Mouse (Mus musculus) MEL (cell line): ENCODE data around the gene Calcrl. TPM values are rescaled to one million over a fixed set of nuclear protein-coding genes. Genes with fewer than 3 reads are reported as not detected.

Experiments
- DNase-seq: peaks from one replicate; pipeline ENCODE4 v3.0.0; 2011; ENCODE audit warnings: low read depth, low spot score
- H3K27ac ChIP-seq: 2 replicates; pipeline ENCODE4 v1.5.1; 2012; ENCODE audit warnings: low read depth, mild to moderate bottlenecking, control low read depth, low read length, moderate library complexity; ENCODE audit not compliant: control insufficient read depth
- H3K27me3 ChIP-seq, 2 experiments: fragments of 150-350 bp in 1 of 2; sonication (generic) in 1 of 2; 2 replicates each; pipeline ENCODE4 v1.6.1; 2012; ENCODE audit warnings: low read length in 2 of 2, mild to moderate bottlenecking in 2 of 2, improper control_type of control experiment in 1 of 2, moderate library complexity in 1 of 2; ENCODE audit not compliant: insufficient read depth in 2 of 2, control insufficient read depth in 1 of 2
- H3K36me3 ChIP-seq, 2 experiments: 2 replicates each; pipeline ENCODE4 v1.6.1; 2012 to 2014; ENCODE audit warnings: low read length in 2 of 2, improper control_type of control experiment in 1 of 2, inconsistent platforms in 1 of 2, mild to moderate bottlenecking in 1 of 2; ENCODE audit not compliant: insufficient read depth in 2 of 2, control insufficient read depth in 1 of 2
- H3K4me1 ChIP-seq, 2 experiments: fragments of 150-350 bp in 1 of 2; sonication (generic) in 1 of 2; 2 replicates each; pipeline ENCODE4 v1.6.1; 2012; ENCODE audit warnings: low read length in 2 of 2, improper control_type of control experiment in 1 of 2, mild to moderate bottlenecking in 1 of 2; ENCODE audit not compliant: insufficient read depth in 2 of 2, control insufficient read depth in 1 of 2
- H3K4me3 ChIP-seq, 2 experiments: fragments of 150-350 bp in 1 of 2; sonication (generic) in 1 of 2; 2 replicates each; pipeline ENCODE4 v1.5.1; 2012; ENCODE audit warnings: low read depth in 2 of 2, low read length in 2 of 2, mild to moderate bottlenecking in 2 of 2, moderate library complexity in 2 of 2, control low read depth in 1 of 2, improper control_type of control experiment in 1 of 2; ENCODE audit not compliant: control insufficient read depth in 1 of 2, insufficient read depth in 1 of 2
- H3K79me2 ChIP-seq: 2 replicates; pipeline ENCODE4 v1.6.1; 2012; ENCODE audit warnings: mild to moderate bottlenecking, low read length, moderate library complexity; ENCODE audit not compliant: control insufficient read depth, poor library complexity, insufficient read depth
- H3K9ac ChIP-seq: 2 replicates; pipeline ENCODE4 v1.6.1; 2012; ENCODE audit warnings: low read depth, mild to moderate bottlenecking, control low read depth, low read length, moderate library complexity; ENCODE audit not compliant: control insufficient read depth, poor library complexity, severe bottlenecking
- H3K9me3 ChIP-seq: fragments of 150-350 bp; sonication (generic); replicated peaks from 2 replicates; pipeline ENCODE4 v1.6.1; 2012; ENCODE audit warnings: mild to moderate bottlenecking, low read length, improper control_type of control experiment, moderate library complexity; ENCODE audit not compliant: insufficient read depth
- ELF1 ChIP-seq: IDR thresholded peaks from 2 replicates; pipeline ENCODE4 v1.6.1; 2014; ENCODE audit warnings: low read depth, mild to moderate bottlenecking, inconsistent platforms, low read length, improper control_type of control experiment, moderate library complexity
- EP300 ChIP-seq, 2 experiments: IDR thresholded peaks; 2 replicates each; pipeline ENCODE4 v1.6.1; 2011; ENCODE audit warnings: improper control_type of control experiment in 2 of 2, low read length in 2 of 2, low read depth in 1 of 2, mild to moderate bottlenecking in 1 of 2
- ETS1 ChIP-seq: IDR thresholded peaks from 2 replicates; pipeline ENCODE4 v1.6.1; 2012; ENCODE audit warnings: low read depth, mild to moderate bottlenecking, inconsistent platforms, low read length, improper control_type of control experiment, moderate library complexity
- GABPA ChIP-seq: IDR thresholded peaks from 2 replicates; pipeline ENCODE4 v1.6.1; 2012; ENCODE audit warnings: low read depth, mild to moderate bottlenecking, inconsistent platforms, low read length, improper control_type of control experiment, moderate library complexity
- RAD21 ChIP-seq: IDR thresholded peaks from 2 replicates; pipeline ENCODE4 v1.6.1; 2011; ENCODE audit warnings: mild to moderate bottlenecking, low read depth, low read length, improper control_type of control experiment
- SMC3 ChIP-seq: IDR thresholded peaks from 2 replicates; pipeline ENCODE4 v1.6.1; 2011; ENCODE audit warnings: low read depth, low read length, improper control_type of control experiment
- TCF12 ChIP-seq: IDR thresholded peaks from 2 replicates; pipeline ENCODE4 v1.6.1; 2014; ENCODE audit warnings: low read depth, mild to moderate bottlenecking, inconsistent platforms, low read length, improper control_type of control experiment, moderate library complexity
- UBTF ChIP-seq: IDR thresholded peaks from 2 replicates; pipeline ENCODE4 v1.6.1; 2012; ENCODE audit warnings: low read depth, mild to moderate bottlenecking, inconsistent platforms, low read length, improper control_type of control experiment, moderate library complexity, borderline replicate concordance; ENCODE audit not compliant: insufficient read depth
- ZC3H11A ChIP-seq: IDR thresholded peaks from 2 replicates; pipeline ENCODE4 v1.6.1; 2012; ENCODE audit warnings: low read depth, mild to moderate bottlenecking, inconsistent platforms, low read length, improper control_type of control experiment
- ZMIZ1 ChIP-seq: IDR thresholded peaks from 2 replicates; pipeline ENCODE4 v1.6.1; 2012; ENCODE audit warnings: low read depth, mild to moderate bottlenecking, inconsistent platforms, low read length, improper control_type of control experiment, moderate library complexity
- polyA plus RNA-seq, 2 experiments: library from polyadenylated mRNA; stranded (reverse) in 1 of 2; unstranded in 1 of 2; fragments of >175 nt in 1 of 2; fragments of >200 nt in 1 of 2; gene quantifications; 2 replicates each; pipeline versions ENCODE4 v1.2.1 to v1.2.4; 2012; ENCODE audit warnings: low replicate concordance in 2 of 2, low read depth in 1 of 2; ENCODE audit not compliant: insufficient read length in 2 of 2, insufficient read depth in 1 of 2, missing spikeins in 1 of 2
- total RNA-seq: library from RNA; depleted of rRNA; stranded (reverse); fragments of 300-350 nt; gene quantifications from 2 replicates; pipeline ENCODE4 v1.2.3, GENCODE M21; 2012

The Calcrl gene
- total and polyA plus RNA-seq, 3 experiments, result not detected

DNA sequence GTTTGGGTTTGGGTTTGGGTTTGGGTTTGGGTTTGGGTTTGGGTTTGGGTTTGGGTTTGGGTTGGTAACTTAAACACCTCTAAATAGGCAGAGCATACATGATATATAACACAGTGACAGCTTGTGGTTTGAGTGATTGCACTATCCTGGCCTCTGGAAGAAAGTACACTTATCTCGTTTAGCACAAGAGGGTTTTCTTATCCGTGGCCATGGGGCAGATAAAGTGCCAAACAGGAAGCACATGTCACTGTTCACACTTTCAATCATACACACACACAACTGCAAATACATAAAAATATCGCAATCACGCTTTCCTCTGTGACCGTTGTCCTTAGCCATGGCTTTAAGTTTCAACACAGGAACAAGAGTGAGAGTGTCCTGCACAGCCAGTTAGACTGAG lies 56.0 kb downstream of the Calcrl start (continued):
- TF ChIP-seq UBTF, result no peak

DNA sequence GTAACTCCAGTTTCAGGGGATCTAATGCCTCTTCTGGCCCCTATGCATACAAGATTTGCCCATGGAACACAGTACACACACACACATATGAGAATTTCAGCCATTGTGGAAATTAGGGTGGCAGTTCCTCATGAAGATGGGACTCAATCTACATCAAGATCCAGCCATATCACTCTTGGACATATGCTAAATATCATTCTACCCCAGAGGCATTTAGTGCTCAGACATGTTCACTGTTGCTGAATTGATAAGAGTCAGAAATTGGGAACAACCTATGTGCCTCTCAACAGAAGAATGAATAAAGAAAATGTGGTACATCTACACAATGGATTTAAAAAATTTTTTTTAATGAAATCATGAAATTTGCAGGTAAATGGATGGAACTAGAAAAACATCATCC lies 58.5 kb downstream of the Calcrl start:
- Histone ChIP-seq H3K79me2 (no peaks in the 10 kb centered on the region), H3K4me1 (peaks cover 0 to 5% of the 10 kb centered on the region in 2 experiments; a peak in 1 of 4 replicates)
- no peak for TF ChIP-seq ZC3H11A
- peak in 1 of 2 experiments; percentile 15; a peak in 1 of 4 replicates for TF ChIP-seq EP300 (IDR thresholded peaks at IDR 0.05; ENCODE audit: low read depth in 1 of 2, low read length in 2 of 2)
- peak; percentile 55; the same call in 1 of the 2 replicates for TF ChIP-seq TCF12
- TF ChIP-seq, all 39 proteins: peak for 2
- DNase-seq, result no peak
- Histone ChIP-seq H3K4me3 (no peak overlapping the region), H3K27ac (no peak overlapping the region), H3K9ac (no peak overlapping the region), H3K9me3 (no peaks in the 10 kb centered on the region; the same call in 1 of the 2 replicates), H3K27me3 (no peaks in the 10 kb centered on the region; a peak in 1 of 4 replicates), H3K36me3 (no peaks in the 10 kb centered on the region)

DNA sequence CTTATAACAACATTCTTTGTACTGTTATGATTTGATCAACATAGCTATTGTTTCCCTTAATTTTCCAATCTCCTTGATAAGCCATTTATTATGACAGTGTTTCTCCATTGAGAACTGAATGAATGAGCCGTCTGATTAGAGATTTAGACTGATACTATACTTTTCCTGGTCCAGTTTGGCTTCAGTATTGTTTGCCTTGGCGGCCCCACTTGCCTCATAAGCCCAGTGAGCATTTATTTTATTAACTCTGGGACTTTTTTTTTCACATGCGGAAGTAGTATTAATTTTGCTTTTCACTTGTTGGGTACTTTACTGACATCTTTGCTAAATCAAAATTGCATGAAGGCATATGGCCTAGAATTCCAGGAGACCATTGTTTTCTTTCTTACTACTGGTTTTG lies 59.9 kb downstream of the Calcrl start:
- Histone ChIP-seq H3K9ac (no peak overlapping the region), H3K9me3 (no peaks in the 10 kb centered on the region; the same call in 1 of the 2 replicates), H3K27ac (no peak overlapping the region), H3K4me3 (no peak overlapping the region), H3K4me1 (peaks cover 0 to 5% of the 10 kb centered on the region in 2 experiments; a peak in 1 of 4 replicates), H3K27me3 (no peaks in the 10 kb centered on the region; a peak in 1 of 4 replicates), H3K79me2 (no peaks in the 10 kb centered on the region), H3K36me3 (no peaks in the 10 kb centered on the region)
- no peak for DNase-seq
- TF ChIP-seq GABPA (no peak), ZMIZ1 (no peak), SMC3 (no peak), ETS1 (no peak), ELF1 (no peak), RAD21 (no peak)
